Comparison of ENCODE assay signal across 13 mouse cellular contexts in the genomic region with DNA sequence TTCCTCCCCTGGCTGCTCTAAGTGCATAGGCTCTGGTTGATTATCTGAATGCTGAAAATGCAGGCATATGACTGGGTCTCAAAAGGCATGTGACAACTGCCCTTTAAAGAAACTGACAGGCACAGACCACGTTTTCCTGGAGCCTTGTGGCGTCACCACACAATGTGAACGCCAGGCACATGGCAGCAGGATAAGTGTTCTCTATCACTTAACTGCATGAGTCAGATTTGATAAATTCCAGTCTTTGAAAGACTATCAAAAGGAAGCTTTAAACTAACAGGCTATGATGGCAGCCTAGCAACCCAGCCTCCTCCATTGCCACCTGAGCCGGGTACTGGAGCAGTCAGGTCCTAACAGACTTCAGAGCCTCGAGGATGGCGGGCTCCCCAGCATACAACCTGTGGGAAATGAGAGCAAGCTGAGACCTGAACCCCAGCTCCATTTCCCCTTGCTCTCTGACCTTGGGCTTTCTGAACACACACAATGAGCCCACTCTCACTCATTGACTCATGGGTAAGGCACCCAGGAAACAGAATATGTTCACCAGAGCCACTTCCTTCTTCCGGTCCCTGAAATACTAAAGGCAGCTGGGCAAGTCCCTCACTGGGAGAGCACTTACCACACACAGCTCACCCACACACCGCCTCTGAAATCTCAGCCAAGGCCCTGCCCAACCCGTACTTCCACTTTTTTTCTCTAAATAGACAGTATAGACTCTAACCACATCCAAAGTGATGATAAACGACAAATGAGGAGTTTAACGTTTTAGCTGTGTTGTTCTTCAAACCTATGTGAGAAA.
DNase-seq lines count a peak whose midpoint lies in the region; ATAC-seq and TF ChIP-seq lines count a peak whose summit lies in the region.
"Had no signal": no experiment of that assay in that cellular context is flagged by ENCODE, and none has a peak within 500 bp of the region (broad histone marks: within the 10 kb centered on the region; RNA-seq: fewer than 3 reads in every experiment).

No protein-coding gene starts in this region.

- TF ChIP-seq CTCF in lung, adult 2 months (IDR thresholded peaks at IDR 0.05; ENCODE audit: insufficient read depth, low read length): no peak
- TF ChIP-seq CTCF in Patski (IDR thresholded peaks at IDR 0.05): no peak

- H3K27me3 ChIP-seq in Patski: no peaks in the 10 kb centered on the region
- peaks cover 6% of the 10 kb centered on the region; the same call in 1 of the 2 replicates for H3K27me3 ChIP-seq in hindbrain, embryonic 13.5 days

- 51% methylated on average over 11 of the region's 11 CpGs for WGBS in lung, adult 2 months
- WGBS in hindbrain, embryonic 13.5 days: 77% methylated on average over 11 of the region's 11 CpGs

- H3K27ac ChIP-seq in hindbrain, embryonic 13.5 days: no peak overlapping the region
- H3K27ac ChIP-seq: limb, embryonic 13.5 days; midbrain, embryonic 10.5 days had no signal

- H3K4me2 ChIP-seq in hindbrain, embryonic 13.5 days: no peak overlapping the region
- H3K4me2 ChIP-seq: limb, embryonic 13.5 days had no signal

- peak; percentile 8 for ATAC-seq in Patski
- no peak for ATAC-seq in hindbrain, embryonic 13.5 days (ENCODE audit: low FRiP score)

- POLR2A ChIA-PET in Patski (lab: Charles Lee): no interaction called here

- no peaks in the 10 kb centered on the region for H3K9me3 ChIP-seq in hindbrain, embryonic 13.5 days
- H3K9me3 ChIP-seq: limb, embryonic 13.5 days; midbrain, embryonic 10.5 days had no signal

- H3K9ac ChIP-seq in hindbrain, embryonic 13.5 days: no peak overlapping the region
- H3K9ac ChIP-seq: limb, embryonic 13.5 days had no signal

- H3K4me1 ChIP-seq in lung, adult 2 months (ENCODE audit: control insufficient read depth, insufficient read depth, low read length): no peaks in the 10 kb centered on the region
- peaks cover 16% of the 10 kb centered on the region for H3K4me1 ChIP-seq in hindbrain, embryonic 13.5 days (replicated peaks)

- TF ChIP-seq POLR2A in lung, adult 2 months (IDR thresholded peaks at IDR 0.05; ENCODE audit: borderline replicate concordance, extremely low read depth, low read depth, low read length): no peak

- no peak overlapping the region for H3K4me3 ChIP-seq in lung, adult 2 months (replicated peaks; ENCODE audit: extremely low read depth, low read depth, low read length)
- no peak overlapping the region for H3K4me3 ChIP-seq in hindbrain, embryonic 13.5 days
- H3K4me3 ChIP-seq: erythroblast, embryonic 14.5 days; limb, embryonic 13.5 days; midbrain, embryonic 10.5 days had no signal

- in situ Hi-C loops in Patski (cut with MboI; ENCODE audit: low pct_unique_long_range_greater_than_20kb): no loop called here

- CTCF ChIA-PET in Patski (lab: Charles Lee): interaction anchor here (1.0 kb wide), 1 partner anchor 13 kb away, joined by 3 read pairs; no protein-coding TSS in a partner anchor

- no peaks in the 10 kb centered on the region for H3K36me3 ChIP-seq in hindbrain, embryonic 13.5 days
- H3K36me3 ChIP-seq: limb, embryonic 13.5 days; midbrain, embryonic 10.5 days had no signal

- DNase-seq in lung, adult 18-20 months: peak; percentile 44 to 51
- no peak for DNase-seq in lung, adult 2 months
- no peak for DNase-seq in Patski (ENCODE audit: low read depth, low spot score)
- peak; percentile 13 for DNase-seq in lung, postnatal 10 days
- peak; percentile 17 to 32 for DNase-seq in thymus, postnatal 10 days (ENCODE audit: low spot score in 2 of 2)
- no peak for DNase-seq in frontal cortex, postnatal 25 days (ENCODE audit: low spot score in 2 of 2)
- DNase-seq in left cerebral cortex, adult 18-20 months (ENCODE audit: low spot score in 2 of 2): no peak
- DNase-seq: gastrocnemius, postnatal 36 days; retina, postnatal 1 day had no signal

Comparison
In these comparisons a context has a peak if more than half of its experiments do, and no peak if none do; other contexts are left out.
1. DNase-seq: peak in lung, adult 18-20 months (2 of 2), lung, postnatal 10 days (single experiment) and thymus, postnatal 10 days (2 of 2); none in lung, adult 2 months (single experiment), Patski (single experiment), frontal cortex, postnatal 25 days (0 of 2) and left cerebral cortex, adult 18-20 months (0 of 2).